Mouse (Mus musculus): ENCODE results near the gene Lzts3. TPM values are rescaled to one million over a fixed set of nuclear protein-coding genes. Genes with fewer than 3 reads are reported as not detected.
A peak's percentile ranks its signal among the peaks of the same experiment; 100 is the strongest.

Lzts3 gene
- total and polyA plus RNA-seq, 3 experiments, result 1.9 to 4.5 TPM; not detected in 1

DNA sequence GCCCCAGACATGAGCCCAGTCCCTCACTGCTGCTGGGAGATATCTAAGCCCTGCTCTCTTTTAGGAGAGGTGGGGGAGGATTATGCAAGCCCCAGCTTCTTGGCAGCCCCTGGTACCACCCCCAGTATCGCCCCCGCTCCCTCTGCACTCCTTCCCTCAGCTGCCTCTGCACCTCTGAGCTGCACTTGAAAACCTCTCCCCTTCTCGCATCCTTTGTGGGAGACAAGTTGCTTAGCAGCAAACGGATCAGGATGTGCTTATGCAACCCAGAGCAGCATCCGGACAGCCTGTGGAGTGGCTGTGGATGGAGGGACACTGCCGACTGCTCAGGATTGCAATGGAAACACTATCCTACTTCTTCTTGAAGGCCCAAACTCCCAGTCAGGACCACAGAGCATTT is 14.9 kb upstream of the Lzts3 start:
- peaks cover 11 to 19% of the 10 kb centered on the region in 2 experiments for H3K4me1 ChIP-seq (ENCODE audit: control insufficient read depth in 1 of 2, insufficient read depth in 2 of 2, low read length in 2 of 2)
- no peak overlapping the region for H3K4me3 ChIP-seq (ENCODE audit: control insufficient read depth in 1 of 2, insufficient read depth in 1 of 2, low read depth in 2 of 2, low read length in 2 of 2)
- H3K9ac ChIP-seq (ENCODE audit: control insufficient read depth, low read depth, low read length, poor library complexity, severe bottlenecking), result no peak overlapping the region
- H3K36me3 ChIP-seq (ENCODE audit: control insufficient read depth in 1 of 2, insufficient read depth in 2 of 2, low read length in 2 of 2), result peaks cover 5 to 15% of the 10 kb centered on the region in 2 experiments; a peak in 3 of 4 replicates
- no peaks in the 10 kb centered on the region for H3K79me2 ChIP-seq (ENCODE audit: control insufficient read depth, insufficient read depth, low read length, poor library complexity)
- H3K27me3 ChIP-seq (ENCODE audit: control insufficient read depth in 1 of 2, insufficient read depth in 2 of 2, low read length in 2 of 2), result no peaks in the 10 kb centered on the region
- TF ChIP-seq GABPA (IDR thresholded peaks at IDR 0.05; ENCODE audit: low read depth, low read length) (no peak), RCOR1 (IDR thresholded peaks at IDR 0.05; ENCODE audit: low read depth, low read length) (no peak), ETS1 (IDR thresholded peaks at IDR 0.05; ENCODE audit: low read depth, low read length) (no peak), MAZ (IDR thresholded peaks at IDR 0.05; ENCODE audit: low read depth, low read length) (no peak), POLR2AphosphoS5 (IDR thresholded peaks at IDR 0.05; ENCODE audit: borderline replicate concordance, low read depth, low read length) (no peak), MYB (IDR thresholded peaks at IDR 0.05; ENCODE audit: low read depth, low read length) (no peak), KAT2A (conservative IDR thresholded peaks at IDR 0.05; ENCODE audit: low read depth, low read length) (no peak), E2F4 (IDR thresholded peaks at IDR 0.05; ENCODE audit: borderline replicate concordance, low read depth, low read length) (no peak), NELFE (IDR thresholded peaks at IDR 0.05; ENCODE audit: low read depth, low read length) (no peak), UBTF (IDR thresholded peaks at IDR 0.05; ENCODE audit: borderline replicate concordance, insufficient read depth, low read depth, low read length) (no peak), USF1 (IDR thresholded peaks at IDR 0.05; ENCODE audit: low read depth, low read length) (no peak), CHD2 (IDR thresholded peaks at IDR 0.05; ENCODE audit: low read length) (no peak), MAFK (IDR thresholded peaks at IDR 0.05; ENCODE audit: borderline replicate concordance, low read depth, low read length) (no peak), ZMIZ1 (IDR thresholded peaks at IDR 0.05; ENCODE audit: low read depth, low read length) (no peak), ZC3H11A (IDR thresholded peaks at IDR 0.05; ENCODE audit: low read depth, low read length) (no peak), RAD21 (IDR thresholded peaks at IDR 0.05; ENCODE audit: low read depth, low read length) (no peak), MXI1 (IDR thresholded peaks at IDR 0.05; ENCODE audit: low read depth, low read length) (no peak), EP300 (IDR thresholded peaks at IDR 0.05; ENCODE audit: low read depth in 1 of 2, low read length in 2 of 2) (no peak), HCFC1 (IDR thresholded peaks at IDR 0.05; ENCODE audit: low read depth, low read length) (no peak), ZNF384 (IDR thresholded peaks at IDR 0.05; ENCODE audit: low read depth, low read length) (no peak)
- H3K27ac ChIP-seq (ENCODE audit: control insufficient read depth, low read depth, low read length), result no peak overlapping the region
- no peaks in the 10 kb centered on the region for H3K9me3 ChIP-seq (replicated peaks; ENCODE audit: insufficient read depth, low read length)
- DNase-seq (ENCODE audit: low read depth, low spot score), result no peak

DNA sequence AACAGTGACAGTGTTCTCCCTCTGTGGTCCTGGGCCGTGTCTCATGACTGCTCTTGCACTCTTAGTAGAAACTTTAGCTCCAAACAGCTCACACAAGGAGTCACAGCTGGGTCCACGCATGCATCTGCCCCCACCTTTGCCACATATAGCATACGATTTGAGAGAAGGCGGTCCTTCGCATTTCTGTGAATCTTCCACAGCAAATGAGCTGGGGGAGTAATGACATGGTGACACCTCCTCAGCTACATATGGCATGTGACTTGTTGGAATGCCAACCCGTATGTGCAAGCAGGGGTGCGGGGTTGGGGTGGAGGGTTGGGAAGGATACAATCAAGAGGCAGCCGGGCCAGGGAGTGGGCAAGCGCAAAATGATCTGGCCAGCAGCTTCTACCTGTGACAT is 13.9 kb upstream of the Lzts3 start:
- Histone ChIP-seq H3K36me3 (ENCODE audit: control insufficient read depth in 1 of 2, insufficient read depth in 2 of 2, low read length in 2 of 2) (peaks cover 2 to 13% of the 10 kb centered on the region in 2 experiments; a peak in 3 of 4 replicates), H3K79me2 (ENCODE audit: control insufficient read depth, insufficient read depth, low read length, poor library complexity) (no peaks in the 10 kb centered on the region), H3K4me1 (ENCODE audit: control insufficient read depth in 1 of 2, insufficient read depth in 2 of 2, low read length in 2 of 2) (peaks cover 11 to 19% of the 10 kb centered on the region in 2 experiments), H3K27ac (ENCODE audit: control insufficient read depth, low read depth, low read length) (peak overlapping the region; percentile 84), H3K27me3 (ENCODE audit: control insufficient read depth in 1 of 2, insufficient read depth in 2 of 2, low read length in 2 of 2) (no peaks in the 10 kb centered on the region), H3K9ac (ENCODE audit: control insufficient read depth, low read depth, low read length, poor library complexity, severe bottlenecking) (no peak overlapping the region), H3K4me3 (ENCODE audit: control insufficient read depth in 1 of 2, insufficient read depth in 1 of 2, low read depth in 2 of 2, low read length in 2 of 2) (no peak overlapping the region), H3K9me3 (replicated peaks; ENCODE audit: insufficient read depth, low read length) (no peaks in the 10 kb centered on the region)
- DNase-seq (ENCODE audit: low read depth, low spot score), result no peak
- TF ChIP-seq RCOR1 (IDR thresholded peaks at IDR 0.05; ENCODE audit: low read depth, low read length), result no peak
- no peak for TF ChIP-seq MAFK (IDR thresholded peaks at IDR 0.05; ENCODE audit: borderline replicate concordance, low read depth, low read length)
- TF ChIP-seq KAT2A (conservative IDR thresholded peaks at IDR 0.05; ENCODE audit: low read depth, low read length), result no peak
- no peak for TF ChIP-seq NELFE (IDR thresholded peaks at IDR 0.05; ENCODE audit: low read depth, low read length)
- TF ChIP-seq UBTF (IDR thresholded peaks at IDR 0.05; ENCODE audit: borderline replicate concordance, insufficient read depth, low read depth, low read length), result no peak
- TF ChIP-seq MEF2A (IDR thresholded peaks at IDR 0.05; ENCODE audit: extremely low read depth, insufficient replicate concordance, low read depth, low read length, poor library complexity, severe bottlenecking), result no peak
- no peak for TF ChIP-seq POLR2A (IDR thresholded peaks at IDR 0.05; ENCODE audit: control insufficient read depth in 1 of 2, insufficient read depth in 1 of 2, low read depth in 1 of 2, low read length in 2 of 2, poor library complexity in 1 of 2)
- no peak for TF ChIP-seq NRF1 (IDR thresholded peaks at IDR 0.05; ENCODE audit: insufficient read depth, low read depth, low read length, poor library complexity, severe bottlenecking)
- no peak for TF ChIP-seq ZC3H11A (IDR thresholded peaks at IDR 0.05; ENCODE audit: low read depth, low read length)
- no peak for TF ChIP-seq TBP (IDR thresholded peaks at IDR 0.05; ENCODE audit: low read depth, low read length)
- no peak for TF ChIP-seq MXI1 (IDR thresholded peaks at IDR 0.05; ENCODE audit: low read depth, low read length)
- no peak for TF ChIP-seq USF1 (IDR thresholded peaks at IDR 0.05; ENCODE audit: low read depth, low read length)
- TF ChIP-seq POLR2AphosphoS2 (IDR thresholded peaks at IDR 0.05; ENCODE audit: low read length), result no peak
- TF ChIP-seq ETS1 (IDR thresholded peaks at IDR 0.05; ENCODE audit: low read depth, low read length), result no peak
- TF ChIP-seq MYB (IDR thresholded peaks at IDR 0.05; ENCODE audit: low read depth, low read length), result no peak
- TF ChIP-seq MAX (IDR thresholded peaks at IDR 0.05; ENCODE audit: low read length), result no peak
- TF ChIP-seq HCFC1 (IDR thresholded peaks at IDR 0.05; ENCODE audit: low read depth, low read length), result no peak
- TF ChIP-seq USF2 (IDR thresholded peaks at IDR 0.05; ENCODE audit: borderline replicate concordance in 1 of 2, insufficient read depth in 1 of 2, low read depth in 1 of 2, low read length in 2 of 2), result no peak
